Mouse (Mus musculus) gastrocnemius, adult 18-20 months (tissue): ENCODE data around the gene Ogn. TPM values are rescaled to one million over a fixed set of nuclear protein-coding genes. Genes with fewer than 3 reads are reported as not detected.

Source experiments
- DNase-seq: peaks from one replicate; pipeline ENCODE4 v3.0.0; 2021; ENCODE audit warnings: low spot score
- total RNA-seq, 2 experiments: library from RNA; stranded (reverse); gene quantifications; 2 replicates each; pipeline ENCODE4 v1.2.3; 2021

Gene Ogn
- total RNA-seq, 2 experiments from 2014 or later, result 18.4 to 31.0 TPM

- no peak for DNase-seq
These were observed 37.1 kb downstream of the Ogn start for GRCm38 (mm10) chr13:49644731-49645529.

GRCm38 (mm10) chr13:49646019-49646418 lies 38.2 kb downstream of the Ogn start:
- no peak for DNase-seq

- no peak for DNase-seq
These were observed 43.3 kb downstream of the Ogn start for GRCm38 (mm10) chr13:49651136-49651535.

DNA sequence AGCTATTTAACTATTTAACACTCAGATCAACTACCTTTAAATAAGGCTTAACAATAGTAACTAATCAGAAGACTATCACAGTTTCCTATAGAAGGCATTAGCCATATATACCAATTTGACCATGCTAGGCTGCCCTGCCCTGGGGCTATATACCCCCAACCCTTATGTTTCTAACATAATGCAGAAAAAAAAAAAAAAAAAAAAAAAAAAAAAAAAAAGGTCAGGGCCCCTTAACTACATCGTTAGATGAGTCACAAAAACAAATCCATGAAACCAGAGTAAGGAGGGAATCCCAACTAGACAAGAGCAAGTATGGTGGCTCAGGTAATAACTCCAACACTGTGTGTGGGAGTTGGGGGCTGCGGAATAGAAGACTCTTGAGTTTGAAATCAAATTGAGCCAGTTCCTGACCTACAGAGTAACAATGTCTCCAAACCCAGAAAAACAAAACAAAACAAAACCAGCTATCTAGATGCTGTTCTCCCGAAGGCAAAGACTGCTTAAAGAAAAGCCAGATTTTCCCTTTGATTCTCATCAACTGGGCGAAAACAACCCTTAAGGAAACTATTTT lies 44.0 kb downstream of the Ogn start:
- no peak for DNase-seq

GRCm38 (mm10) chr13:49652481-49653179 lies 44.8 kb downstream of the Ogn start, which contains the start of the genes Cenpp and Nol8:
TSS of gene Cenpp (minus strand) at chr13:49652785.
TSS of gene Nol8 (plus strand) at chr13:49653078.
- peak; percentile 99 for DNase-seq

DNA sequence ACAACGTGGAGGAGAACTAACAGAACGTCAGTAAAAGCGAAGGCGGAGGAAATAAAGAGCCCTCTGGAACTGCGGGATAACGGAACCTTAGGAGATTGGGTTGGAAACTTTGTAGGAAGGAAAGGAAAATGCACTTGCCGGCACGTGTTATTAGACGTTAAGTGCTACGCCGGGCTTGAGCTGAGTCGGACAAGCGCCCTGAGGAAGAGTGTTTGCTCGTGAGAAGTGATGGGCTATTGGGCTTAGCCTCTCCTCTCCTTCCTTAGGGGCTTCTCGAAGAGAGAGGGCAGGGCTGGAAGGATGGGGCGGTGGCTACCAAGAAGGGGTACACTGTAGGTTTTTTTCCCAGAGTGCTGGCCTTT lies 45.3 kb downstream of the Ogn start:
- DNase-seq, result no peak

Other genes starting within 250 kb of the Ogn start
- 1 to 10 TPM; 5.9 to 6.6 TPM for gene Ippk, start 186.8 kb upstream of the Ogn start, total RNA-seq
- 1 to 10 TPM; 1.4 to 1.6 TPM for gene Tes3-ps, start 114.7 kb upstream of the Ogn start, total RNA-seq
- 1 to 10 TPM; 6.7 to 9.3 TPM for gene Ecm2, start 103.2 kb upstream of the Ogn start, total RNA-seq
- 10 to 100 TPM in 1 of 2 experiments, 1 to 10 TPM in 1; 7.6 to 14.9 TPM for gene Aspn, start 63.6 kb upstream of the Ogn start, total RNA-seq
- gene Omd, start 25.6 kb upstream of the Ogn start, total RNA-seq, result 1 to 10 TPM in 1 of 2 experiments, under 1 TPM in 1; 0.82 to 2.1 TPM
- gene Cenpp, start 44.7 kb downstream of the Ogn start, total RNA-seq, result 1 to 10 TPM; 1.1 to 1.3 TPM
- 10 to 100 TPM; 13.7 to 15.5 TPM for gene Nol8, start 45.0 kb downstream of the Ogn start, total RNA-seq
- 10 to 100 TPM; 63.8 to 72.6 TPM for gene Iars, start 74.1 kb downstream of the Ogn start, total RNA-seq
- not detected for gene Gm30302, start 191.0 kb downstream of the Ogn start, total RNA-seq